Mouse (Mus musculus): ENCODE measurements at regions not wholly inside any gene's neighbourhood (a gene's known extent, or its start where the extent isn't known, plus 50 kb on each side); places are given as distances from the start of the nearest gene placed in this dataset.

DNA sequence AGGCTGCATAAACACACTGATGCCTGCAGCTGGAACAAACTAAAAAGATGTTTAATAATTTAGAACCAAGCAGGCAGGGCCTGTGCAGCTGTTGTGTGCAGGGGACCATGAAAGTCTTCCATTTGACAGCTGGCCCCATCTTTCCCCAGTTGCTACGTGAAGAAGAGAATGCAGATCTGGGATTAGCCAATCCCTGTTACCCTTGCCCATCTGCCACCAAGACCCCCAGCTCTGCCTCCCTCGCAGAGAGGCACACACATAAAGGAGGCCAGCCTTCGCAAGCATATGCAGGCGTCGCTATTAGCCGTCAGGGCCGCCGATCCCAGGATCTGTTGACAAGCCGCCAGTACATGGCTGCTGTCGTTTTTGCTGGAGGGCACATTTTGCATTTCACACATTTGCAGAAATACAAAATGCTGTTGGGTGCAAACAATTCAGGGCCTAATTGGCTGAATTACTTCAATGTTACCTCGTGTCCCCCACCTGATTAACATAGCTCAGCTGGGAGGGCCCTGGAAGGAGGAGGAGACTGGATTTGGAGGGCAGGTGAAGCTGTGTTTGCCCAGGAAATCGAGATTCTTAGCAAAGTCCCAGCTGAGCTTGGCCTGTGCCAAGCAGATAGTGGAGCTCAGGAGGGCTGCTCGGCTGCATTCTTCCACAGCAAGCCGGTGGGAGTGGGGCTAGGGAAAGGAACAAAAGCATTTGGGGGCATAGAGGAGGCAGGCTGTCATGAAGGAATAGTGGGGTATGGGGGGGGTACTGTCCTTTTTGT, 367.6 kb upstream of the Mki67 start:
- TF ChIP-seq POLR2A (IDR thresholded peaks at IDR 0.05; ENCODE audit: low read depth, low read length): no peak
- no peak for TF ChIP-seq CTCF (conservative IDR thresholded peaks at IDR 0.05; ENCODE audit: insufficient read depth, insufficient read length, low read depth, low read length)
